ENCODE assay signal across 8 mouse cellular contexts in genomic region chr19:36347376-36347775, GRCm38 (mm10). TPM values are rescaled to one million over a fixed set of nuclear protein-coding genes. Genes with fewer than 3 reads are reported as not detected.
A peak's percentile ranks its signal among the peaks of the same experiment; 100 is the strongest.
DNase-seq lines count a peak whose midpoint lies in the region; ATAC-seq and TF ChIP-seq lines count a peak whose summit lies in the region.

No protein-coding gene starts in this region.

- no peaks in the 10 kb centered on the region for H3K36me3 ChIP-seq in heart, embryonic 11.5 days (ENCODE audit: control insufficient read depth, insufficient read depth, low read length)
- no peaks in the 10 kb centered on the region for H3K36me3 ChIP-seq in hindbrain, embryonic 15.5 days
- H3K36me3 ChIP-seq in liver, embryonic 16.5 days (ENCODE audit: control insufficient read depth, insufficient read depth), result no peaks in the 10 kb centered on the region

- no peak for ATAC-seq in heart, embryonic 11.5 days (replicated peaks; ENCODE audit: insufficient number of reproducible peaks, low FRiP score, low TSS enrichment)
- no peak for ATAC-seq in hindbrain, embryonic 15.5 days (ENCODE audit: low FRiP score, low read depth)
- ATAC-seq in liver, embryonic 16.5 days (ENCODE audit: low read depth), result no peak

- no peak for DNase-seq in heart, postnatal 25 days (ENCODE audit: low spot score)
- DNase-seq in cerebellum, adult 2 months, result peak; percentile 42 to 47
- DNase-seq in frontal cortex, postnatal 36 days (ENCODE audit: low spot score in 2 of 2), result no peak
- DNase-seq in right cerebral cortex, postnatal 36 days (ENCODE audit: low spot score in 2 of 2), result no peak
- no peak for DNase-seq in adrenal gland, adult 18-20 months (ENCODE audit: low spot score in 2 of 2)

- no peak overlapping the region for H3K27ac ChIP-seq in heart, embryonic 11.5 days (ENCODE audit: low read depth, low read length)
- H3K27ac ChIP-seq in cerebellum, adult 2 months (ENCODE audit: insufficient read depth, low read length), result no peak overlapping the region
- H3K27ac ChIP-seq in hindbrain, embryonic 15.5 days (replicated peaks), result no peak overlapping the region
- H3K27ac ChIP-seq in liver, embryonic 16.5 days (ENCODE audit: low read length), result no peak overlapping the region

- peak overlapping the region; percentile 91 for H3K4me2 ChIP-seq in heart, embryonic 11.5 days
- peak overlapping the region; percentile 83 for H3K4me2 ChIP-seq in hindbrain, embryonic 15.5 days
- H3K4me2 ChIP-seq in liver, embryonic 16.5 days (ENCODE audit: low read depth, low read length), result peak overlapping the region; percentile 87; the same call in 1 of the 2 replicates

- no peaks in the 10 kb centered on the region for H3K9me3 ChIP-seq in heart, embryonic 11.5 days (replicated peaks; ENCODE audit: control insufficient read depth, low read length)
- H3K9me3 ChIP-seq in hindbrain, embryonic 15.5 days, result no peaks in the 10 kb centered on the region
- H3K9me3 ChIP-seq in liver, embryonic 16.5 days (replicated peaks; ENCODE audit: control insufficient read depth, low read length), result no peaks in the 10 kb centered on the region

- 20% methylated on average over 6 of the region's 6 CpGs for WGBS in heart, embryonic 11.5 days (ENCODE audit: insufficient replicate concordance)
- 8% methylated on average over 6 of the region's 6 CpGs for WGBS in cerebellum, adult 2 months
- 20% methylated on average over 6 of the region's 6 CpGs for WGBS in hindbrain, embryonic 15.5 days
- WGBS in liver, embryonic 16.5 days (ENCODE audit: insufficient replicate concordance), result 16% methylated on average over 6 of the region's 6 CpGs

- TF ChIP-seq CTCF in cerebellum, adult 2 months (IDR thresholded peaks at IDR 0.05; ENCODE audit: borderline replicate concordance, insufficient read depth, low read depth, low read length), result no peak

- H3K4me3 ChIP-seq in heart, embryonic 11.5 days (ENCODE audit: low read depth, low read length), result peak overlapping the region; percentile 85; the same call in 1 of the 2 replicates
- peak overlapping the region; percentile 84 for H3K4me3 ChIP-seq in cerebellum, adult 2 months (replicated peaks; ENCODE audit: insufficient read depth, low read depth, low read length)
- peak overlapping the region; percentile 86 for H3K4me3 ChIP-seq in hindbrain, embryonic 15.5 days
- H3K4me3 ChIP-seq in liver, embryonic 16.5 days (ENCODE audit: low read depth, low read length), result no peak overlapping the region; the same call in 1 of the 2 replicates

- intact Hi-C loops in heart, postnatal 25 days (cut with DNase I), result loop anchor here (5.0 to 10.0 kb wide), 2 partner anchors 80 to 233 kb away; no protein-coding TSS in a partner anchor

- peaks cover 10% of the 10 kb centered on the region; the same call in 1 of the 2 replicates for H3K27me3 ChIP-seq in heart, embryonic 11.5 days (ENCODE audit: control insufficient read depth, insufficient read depth, low read length)
- H3K27me3 ChIP-seq in cerebellum, adult 2 months (ENCODE audit: control insufficient read depth, insufficient read depth, low read length), result no peaks in the 10 kb centered on the region
- H3K27me3 ChIP-seq in hindbrain, embryonic 15.5 days, result peaks cover 30% of the 10 kb centered on the region; the same call in 1 of the 2 replicates
- peaks cover 45% of the 10 kb centered on the region for H3K27me3 ChIP-seq in liver, embryonic 16.5 days (ENCODE audit: control insufficient read depth, insufficient read depth, low read depth, low read length)

- H3K4me1 ChIP-seq in heart, embryonic 11.5 days (ENCODE audit: control insufficient read depth, insufficient read depth, low read length), result no peaks in the 10 kb centered on the region
- peaks cover 4% of the 10 kb centered on the region for H3K4me1 ChIP-seq in cerebellum, adult 2 months (ENCODE audit: control insufficient read depth, insufficient read depth, low read length)
- peaks cover 13% of the 10 kb centered on the region; the same call in 1 of the 2 replicates for H3K4me1 ChIP-seq in hindbrain, embryonic 15.5 days (replicated peaks)
- no peaks in the 10 kb centered on the region for H3K4me1 ChIP-seq in liver, embryonic 16.5 days (ENCODE audit: control insufficient read depth, low read depth, low read length)

- TF ChIP-seq POLR2A in cerebellum, adult 2 months (IDR thresholded peaks at IDR 0.05; ENCODE audit: borderline replicate concordance, insufficient read depth, low read length), result no peak

- peak overlapping the region; percentile 86; the same call in 1 of the 2 replicates for H3K9ac ChIP-seq in heart, embryonic 11.5 days (ENCODE audit: low read depth, low read length)
- no peak overlapping the region for H3K9ac ChIP-seq in hindbrain, embryonic 15.5 days
- no peak overlapping the region for H3K9ac ChIP-seq in liver, embryonic 16.5 days (ENCODE audit: low read depth, low read length)

RNA-seq across cellular contexts. Expression of gene Pcgf5, which starts 0.7 kb away (rescaled TPM):
- 40.6 and 43.4 TPM in 2 replicates for polyA plus RNA-seq in heart, embryonic 11.5 days (2014; fragmentation: Nextera tagmentation; extraction: Ambion mirVana)
- total RNA-seq in heart, postnatal 25 days (2021), result 10 to 100 TPM; 70.4 to 74.0 TPM
- 11.5 and 12.3 TPM in 2 replicates for polyA plus RNA-seq in cerebellum, adult 2 months (2012; rRNA removed)
- 9.5 and 9.6 TPM in 2 replicates for polyA plus RNA-seq in hindbrain, embryonic 15.5 days (2015; fragmentation: Nextera tagmentation; extraction: Ambion mirVana)
- polyA plus RNA-seq in liver, embryonic 16.5 days (2015; fragmentation: Nextera tagmentation; extraction: Ambion mirVana), result 16.6 and 20.2 TPM in 2 replicates
- total RNA-seq in adrenal gland, adult 18-20 months (2021), result 10 to 100 TPM; 24.7 to 27.9 TPM

Comparison
In these comparisons a context has a peak if more than half of its experiments do, and no peak if none do; other contexts are left out.
1. DNase-seq: peak in cerebellum, adult 2 months (2 of 2); none in heart, postnatal 25 days (single experiment), frontal cortex, postnatal 36 days (0 of 2), right cerebral cortex, postnatal 36 days (0 of 2) and adrenal gland, adult 18-20 months (0 of 2).
2. Peak in every context shown above with its lines, with median percentiles within 50 percentile points of each other: H3K4me2 ChIP-seq.